Mouse (Mus musculus) bone marrow, adult 2 months (tissue): ENCODE results near the gene Sergef. TPM values are rescaled to one million over a fixed set of nuclear protein-coding genes. Genes with fewer than 3 reads are reported as not detected.
"Not testable (repeated sequence)": the region's sequence is repeated elsewhere in the genome, so short reads cannot be mapped to it uniquely, and the experiment has no call there.

Experiments
- H3K27ac ChIP-seq: fragments of 200-500 bp; 2 replicates; pipeline ENCODE4 v1.5.1; 2012; ENCODE audit warnings: low read depth, mild to moderate bottlenecking, control low read depth, inconsistent platforms, low read length; ENCODE audit not compliant: control insufficient read depth, poor library complexity, insufficient read depth
- H3K4me1 ChIP-seq: fragments of 200-500 bp; 2 replicates; pipeline ENCODE4 v1.6.1; 2011; ENCODE audit warnings: low read length; ENCODE audit not compliant: control insufficient read depth, insufficient read depth
- H3K4me3 ChIP-seq: fragments of 200-500 bp; replicated peaks from 2 replicates; pipeline ENCODE3; 2011; ENCODE audit warnings: mild to moderate bottlenecking, low read depth, low read length, control low read depth; ENCODE audit not compliant: control insufficient read depth
- CTCF ChIP-seq: fragments of 200-500 bp; IDR thresholded peaks from 2 replicates; pipeline ENCODE4 v1.5.1; 2011; ENCODE audit warnings: low read length, control low read depth; ENCODE audit not compliant: control insufficient read depth, insufficient read depth
- POLR2A ChIP-seq: fragments of 200-500 bp; IDR thresholded peaks from 2 replicates; pipeline ENCODE4 v1.6.1; 2011; ENCODE audit warnings: low read depth, mild to moderate bottlenecking, control low read depth, low read length, borderline replicate concordance; ENCODE audit not compliant: control insufficient read depth
- WGBS: fragments of 180-500 bp; shearing (Covaris S2); methylation state at CpG from one replicate; pipeline ENCODE4 v1.1.7; 2018; 5-methylcytosine and 5-hydroxymethylcytosine counted together
- polyA plus RNA-seq: library from polyadenylated mRNA; stranded (reverse); fragments of >200 nt; gene quantifications from 2 replicates; pipeline ENCODE4 v1.2.4, GENCODE M21; 2011; ENCODE audit warnings: low replicate concordance; ENCODE audit not compliant: missing spikeins, insufficient read depth, insufficient read length

Sergef gene
- 2.7 and 6.5 TPM in 2 replicates for polyA plus RNA-seq

DNA sequence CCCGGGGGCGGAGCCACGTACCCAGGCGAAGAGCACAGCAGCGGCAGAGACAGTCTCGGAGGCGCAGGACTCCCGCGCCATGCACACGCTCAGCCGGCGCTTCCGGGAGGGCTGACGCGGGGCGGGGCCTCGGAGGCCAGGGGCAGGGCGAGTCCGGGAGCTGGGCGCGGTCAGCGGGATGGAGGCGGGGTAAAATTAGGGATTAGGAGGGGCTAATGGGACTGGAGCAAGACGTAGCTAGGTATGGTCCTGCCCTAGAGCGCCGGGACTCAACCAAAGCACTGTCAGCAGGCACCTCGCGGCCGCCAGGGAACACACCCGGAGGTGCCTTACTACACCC lies at the start of gene Sergef:
Gene Sergef (minus strand): TSS at position 116 of the 340 bp plus-strand sequence.
- WGBS = under 1% methylated on average over 30 of the region's 30 CpGs
- Histone ChIP-seq H3K4me3 (peak within 1 kb of the TSS; percentile 60), H3K27ac (no peak within 1 kb of the TSS), H3K4me1 (peaks cover 1% of the 10 kb centered on the region; the same call in 1 of the 2 replicates)
- TF ChIP-seq CTCF (no peak), POLR2A (peak; percentile 82; the same call in 1 of the 2 replicates)

- Histone ChIP-seq H3K27ac (no peak overlapping the region), H3K4me3 (no peak overlapping the region), H3K4me1 (no peaks in the 10 kb centered on the region)
- WGBS = 39% methylated on average over 5 of the region's 5 CpGs
- TF ChIP-seq CTCF (no peak), POLR2A (no peak)
Observed at GRCm38 (mm10) chr7:46686827-46687226, 47.2 kb upstream of the Sergef start.

DNA sequence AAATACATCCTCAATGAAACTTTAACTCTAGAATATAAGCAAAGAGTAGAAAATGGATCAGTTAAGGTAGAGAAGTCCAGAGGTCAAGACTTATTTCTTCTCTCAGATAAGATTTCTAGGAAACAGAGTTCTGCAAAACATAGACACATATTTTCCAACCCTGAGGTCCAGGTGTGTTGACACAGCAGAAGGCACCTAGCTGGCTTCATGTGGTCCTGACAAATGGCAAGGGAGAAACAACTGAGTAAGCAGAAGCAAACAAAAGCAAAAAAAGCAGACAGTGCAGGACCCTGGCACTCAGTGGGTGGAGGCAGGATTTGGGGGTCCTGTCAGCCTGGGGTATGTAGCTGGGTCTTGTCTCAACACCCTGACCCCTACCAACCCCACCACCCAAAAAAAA lies 41.1 kb upstream of the Sergef start:
- Histone ChIP-seq H3K4me3 (no peak overlapping the region), H3K27ac (no peak overlapping the region), H3K4me1 (no peaks in the 10 kb centered on the region)
- TF ChIP-seq CTCF = no peak
- no peak for TF ChIP-seq POLR2A

GRCm38 (mm10) chr7:46679044-46679443 lies 39.4 kb upstream of the Sergef start:
- H3K27ac ChIP-seq, H3K4me1 ChIP-seq, H3K4me3 ChIP-seq: not testable (repeated sequence)
- WGBS = 67% methylated on average over 7 of the region's 7 CpGs

GRCm38 (mm10) chr7:46678417-46678816 lies 38.8 kb upstream of the Sergef start:
- H3K4me3 ChIP-seq = no peak overlapping the region
- H3K4me1 ChIP-seq = no peaks in the 10 kb centered on the region
- H3K27ac ChIP-seq = no peak overlapping the region
- no peak for TF ChIP-seq POLR2A
- no peak for TF ChIP-seq CTCF
- 32% methylated on average over 3 of the region's 3 CpGs for WGBS

- H3K4me1 ChIP-seq = no peaks in the 10 kb centered on the region
- TF ChIP-seq CTCF = no peak
- no peak for TF ChIP-seq POLR2A
- H3K27ac ChIP-seq = no peak overlapping the region
- WGBS = 72% methylated on average over 5 of the region's 5 CpGs
- H3K4me3 ChIP-seq = no peak overlapping the region
Observed at GRCm38 (mm10) chr7:46676808-46677360, 37.3 kb upstream of the Sergef start.

DNA sequence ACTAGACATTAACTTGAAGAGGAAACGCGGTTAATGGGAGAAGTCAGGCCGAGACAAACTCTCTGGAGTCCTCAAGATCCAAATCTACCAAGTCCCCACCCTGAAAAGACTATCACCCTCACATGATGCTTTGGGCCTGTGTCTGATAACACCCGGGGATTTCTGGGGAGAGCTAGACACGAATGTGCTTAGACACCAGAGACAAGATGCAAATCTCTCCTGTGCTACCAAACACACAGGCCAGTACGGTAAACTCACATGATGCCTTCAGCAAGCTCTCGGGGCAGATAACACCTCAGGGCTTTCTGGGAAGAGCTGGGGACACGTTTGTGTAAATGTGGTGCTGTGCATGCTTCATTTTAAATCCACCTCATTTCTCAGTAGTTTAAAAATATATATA lies 36.3 kb upstream of the Sergef start:
- H3K4me1 ChIP-seq = no peaks in the 10 kb centered on the region
- 68% methylated on average over 8 of the region's 8 CpGs for WGBS
- H3K4me3 ChIP-seq = no peak overlapping the region
- no peak overlapping the region for H3K27ac ChIP-seq
- TF ChIP-seq CTCF (no peak), POLR2A (no peak)

DNA sequence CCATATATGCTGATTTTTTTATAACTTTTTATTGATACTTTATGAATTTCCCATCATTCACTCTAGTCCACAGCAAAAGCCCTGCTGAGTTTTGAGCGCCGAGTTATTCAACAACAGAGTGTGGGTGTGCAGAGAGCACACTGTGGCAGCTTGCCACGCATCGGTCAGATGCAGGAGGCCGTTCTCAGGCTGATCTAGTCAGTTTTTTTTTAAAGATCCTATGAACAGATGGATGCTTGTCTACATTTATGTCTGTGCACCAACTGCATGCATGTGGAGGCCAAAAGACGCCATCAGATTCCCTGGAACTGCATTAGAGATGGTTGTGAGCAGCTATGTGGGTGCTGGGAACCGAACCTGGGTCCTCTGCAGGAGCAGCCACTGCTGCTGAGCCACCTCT lies 35.5 kb upstream of the Sergef start:
- no peak for TF ChIP-seq POLR2A
- no peak for TF ChIP-seq CTCF
- Histone ChIP-seq H3K4me1 (no peaks in the 10 kb centered on the region), H3K27ac (no peak overlapping the region), H3K4me3 (no peak overlapping the region)
- WGBS = 86% methylated on average over 7 of the region's 7 CpGs

DNA sequence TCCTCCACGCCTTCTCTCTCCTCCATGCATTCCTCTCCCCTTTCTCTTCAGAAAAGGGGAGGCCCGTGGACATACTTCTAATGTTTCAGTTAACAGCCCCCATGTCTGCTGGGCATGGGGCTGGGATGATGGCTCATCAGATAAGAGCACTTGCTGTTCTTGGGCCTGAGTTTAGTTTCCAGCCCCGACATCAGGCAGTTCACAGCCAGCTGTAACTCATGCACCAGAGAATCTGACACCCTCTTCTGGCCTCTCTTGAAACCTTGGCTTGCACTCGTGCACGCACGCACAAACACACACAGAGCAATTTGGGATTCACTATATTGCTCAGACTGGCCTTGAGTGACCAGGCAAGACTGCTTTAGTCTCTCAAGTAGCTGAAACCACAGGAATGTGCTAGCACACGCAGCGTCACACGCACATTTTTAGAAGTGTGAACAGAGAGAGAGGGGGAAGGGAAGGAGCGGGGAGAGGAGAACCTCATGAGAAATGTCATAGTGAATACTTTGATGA lies 32.6 kb upstream of the Sergef start, which contains the start of gene Tph1:
Gene Tph1 (minus strand): TSS at position 378 of the 513 bp plus-strand sequence.
- WGBS = 31% methylated on average over 10 of the region's 10 CpGs
- H3K27ac ChIP-seq = no peak within 1 kb of the TSS
- no peak within 1 kb of the TSS for H3K4me3 ChIP-seq
- H3K4me1 ChIP-seq = no peaks in the 10 kb centered on the region
- TF ChIP-seq CTCF = no peak
